Mouse (Mus musculus): ENCODE results near the gene Pafah1b2.

DNA sequence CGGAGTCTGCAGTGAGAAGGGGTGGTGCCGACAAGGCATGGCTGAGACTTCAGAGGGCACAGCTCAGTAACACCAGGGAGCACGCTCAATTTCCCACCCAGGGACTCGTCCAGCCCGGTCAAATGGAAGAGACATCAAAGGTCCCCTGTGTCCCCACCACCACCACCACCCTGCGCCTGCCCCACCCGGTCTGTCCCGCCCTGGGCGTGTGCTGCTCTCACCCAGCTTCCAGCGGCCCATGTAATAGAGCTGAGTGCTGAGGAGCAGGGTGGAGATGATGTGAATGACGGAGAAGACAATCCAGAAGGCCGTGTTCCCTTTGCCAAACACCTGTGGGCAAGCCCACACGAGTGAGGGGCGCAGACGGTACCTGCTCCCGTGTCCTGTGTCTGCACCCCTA, 70.0 kb downstream of the Pafah1b2 start:
- TF ChIP-seq POLR2A (IDR thresholded peaks at IDR 0.05; ENCODE audit: insufficient read depth, low read depth, low read length) (no peak), CTCF (IDR thresholded peaks at IDR 0.05; ENCODE audit: insufficient read depth, low read depth, low read length) (no peak)

All from olfactory bulb, adult 2 months (tissue).